Mouse (Mus musculus): ENCODE results near the gene Pde11a. TPM values are rescaled to one million over a fixed set of nuclear protein-coding genes. Genes with fewer than 3 reads are reported as not detected.

Gene Pde11a
- total RNA-seq, 2 experiments from 2014 or later = not detected

DNA sequence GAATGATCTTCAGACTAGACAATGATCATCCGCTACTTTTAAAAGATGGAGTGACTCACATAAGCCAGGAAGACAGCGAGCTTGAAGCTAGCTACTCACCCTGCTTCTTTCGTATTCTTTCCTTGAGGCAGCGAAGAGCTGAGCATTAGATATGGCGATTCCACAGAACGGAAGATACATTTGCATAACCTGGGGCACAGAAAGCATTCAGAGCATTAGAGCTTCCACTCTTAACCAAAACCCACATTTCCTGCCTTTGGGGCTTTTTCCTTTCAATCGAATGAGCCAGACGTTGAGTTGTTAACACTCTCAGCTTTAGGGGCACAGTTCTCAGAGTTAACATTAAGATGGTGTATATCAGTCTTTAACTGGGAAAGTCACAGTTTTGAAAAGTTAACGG lies 123.4 kb downstream of the Pde11a start:
- ATAC-seq (replicated peaks; ENCODE audit: poor library complexity) = 0 out of 2 replicates have a peak, but pooled peaks have one; percentile 23

DNA sequence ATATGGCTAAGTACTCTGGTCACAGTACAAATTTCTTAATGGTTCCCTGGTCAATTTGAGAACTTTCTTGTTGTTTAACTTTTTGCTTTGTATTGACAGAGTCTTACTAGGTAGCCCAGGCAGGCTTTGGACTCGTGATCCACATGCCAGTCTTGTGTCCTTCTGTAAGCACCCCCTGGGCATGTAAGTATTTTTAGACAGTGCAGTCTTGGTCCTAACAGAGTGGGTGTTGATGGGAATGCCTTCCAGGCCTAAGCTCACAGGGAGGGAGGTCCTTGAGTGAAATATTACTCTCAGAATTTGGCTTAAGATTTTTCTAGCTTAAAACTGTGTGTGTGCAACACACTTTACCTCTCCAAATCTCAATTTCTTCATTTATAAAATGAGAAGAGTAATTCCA lies 153.4 kb downstream of the Pde11a start:
- no peak for ATAC-seq (replicated peaks; ENCODE audit: poor library complexity)

DNA sequence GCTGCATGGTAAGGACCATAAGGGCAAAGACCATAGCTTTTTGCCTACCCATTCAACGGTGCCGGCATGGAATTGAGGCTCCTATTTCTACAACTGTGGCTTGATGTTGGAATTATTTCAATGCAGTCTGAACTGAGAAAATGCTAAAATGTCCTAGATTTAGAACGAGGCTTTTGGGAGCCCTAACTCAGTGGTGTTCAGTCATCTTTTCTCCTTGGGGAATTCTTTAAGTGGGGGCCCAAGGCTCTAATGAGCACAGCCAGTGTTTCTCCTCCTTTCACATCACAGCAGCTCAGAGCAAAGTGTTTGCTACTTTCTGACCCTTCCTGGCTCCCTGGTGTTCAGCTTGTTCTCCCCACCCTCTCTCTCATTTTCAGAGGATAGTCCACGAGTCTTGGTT lies 175.8 kb downstream of the Pde11a start:
- ATAC-seq (replicated peaks; ENCODE audit: poor library complexity) = no peak

DNA sequence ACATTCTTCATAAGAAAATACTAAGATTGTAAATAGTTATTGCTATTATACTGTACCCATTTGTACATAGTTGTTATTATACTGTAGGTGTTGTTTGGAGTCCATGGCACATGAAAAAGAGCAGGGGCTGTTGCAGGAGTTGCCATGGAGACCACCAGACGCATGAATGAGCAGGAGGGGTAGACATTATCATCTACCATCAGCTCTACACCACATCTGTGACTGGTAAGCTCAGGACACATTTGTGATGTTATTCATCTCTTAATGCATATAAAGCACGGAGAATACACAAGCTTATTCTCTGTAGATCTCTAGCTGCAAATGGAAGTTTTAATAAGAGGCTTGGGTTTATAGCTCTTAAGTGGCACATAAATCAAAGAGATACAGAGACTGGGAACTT lies 179.6 kb downstream of the Pde11a start:
- ATAC-seq (replicated peaks; ENCODE audit: poor library complexity) = no peak

DNA sequence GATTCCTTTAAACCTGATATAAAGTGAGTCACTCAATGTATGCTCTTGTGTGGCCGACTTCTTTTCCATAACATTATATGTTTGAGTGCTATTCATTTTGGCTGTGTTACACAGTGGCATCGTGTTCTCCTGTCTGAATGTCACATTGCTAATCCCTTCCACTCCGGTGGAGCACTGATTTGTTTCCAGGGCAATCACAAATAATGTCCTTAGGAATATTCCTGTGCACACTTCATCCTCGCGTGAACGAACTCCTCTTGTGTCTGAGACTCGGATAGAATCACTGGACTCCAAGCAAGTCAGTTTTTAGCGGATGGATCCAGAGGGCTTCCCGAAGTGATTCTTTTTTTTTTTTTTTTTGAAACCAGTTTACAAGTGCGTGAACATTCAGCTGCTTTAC lies 197.4 kb downstream of the Pde11a start:
- no peak for ATAC-seq (replicated peaks; ENCODE audit: poor library complexity)

DNA sequence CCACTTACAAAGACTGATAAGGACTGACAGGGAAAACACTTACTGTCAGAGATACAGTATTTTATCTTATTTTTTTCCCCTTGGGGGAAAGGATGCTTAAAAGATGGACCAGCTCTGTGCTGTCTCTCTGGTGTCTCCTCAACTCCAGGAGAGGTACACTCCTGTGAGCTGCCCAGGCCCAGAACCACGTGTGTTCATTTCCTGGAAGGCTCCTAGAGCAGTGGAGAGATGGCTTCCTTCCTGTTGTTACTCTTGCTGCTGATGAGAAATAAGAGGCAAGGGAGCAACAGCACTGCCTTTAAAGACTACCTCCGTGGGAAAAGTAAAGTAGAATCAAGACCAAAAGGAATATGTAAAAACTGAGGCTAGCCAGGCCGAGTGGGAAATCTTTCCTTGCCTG lies 205.6 kb downstream of the Pde11a start:
- no peak for ATAC-seq (replicated peaks; ENCODE audit: poor library complexity)

DNA sequence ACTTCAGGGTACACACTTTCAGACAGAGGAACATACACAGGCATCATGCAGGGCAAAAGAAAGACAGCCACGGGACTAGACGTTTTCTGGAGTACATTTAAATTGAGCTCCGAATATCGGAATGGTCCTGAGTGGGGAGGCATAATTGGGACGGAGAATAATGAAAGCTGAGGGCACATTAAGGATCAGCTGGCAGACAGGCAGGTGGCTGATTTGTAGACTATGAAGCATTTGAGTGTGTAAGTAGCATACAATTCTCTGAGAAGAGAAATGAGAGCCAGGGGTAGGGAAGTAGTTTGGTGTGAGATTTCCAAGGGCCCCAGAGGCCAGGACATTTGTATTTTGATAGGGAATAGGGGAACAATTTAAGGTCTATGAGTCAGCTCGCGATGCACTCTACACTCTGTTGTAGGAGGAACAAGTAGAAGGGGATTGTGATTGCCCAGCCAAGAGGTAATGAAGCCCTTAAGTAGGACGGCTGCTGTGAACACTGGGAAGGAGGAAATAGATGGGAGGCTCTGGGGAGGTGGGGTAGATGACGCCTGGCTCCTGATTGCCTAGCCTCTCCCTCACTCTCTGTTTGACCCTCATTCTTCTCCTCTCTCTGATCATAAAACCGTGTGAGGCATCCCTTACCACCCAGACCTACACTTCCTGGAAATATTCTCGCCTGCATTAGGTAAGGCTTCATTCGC lies 208.5 kb downstream of the Pde11a start:
- no peak for ATAC-seq (replicated peaks; ENCODE audit: poor library complexity)

DNA sequence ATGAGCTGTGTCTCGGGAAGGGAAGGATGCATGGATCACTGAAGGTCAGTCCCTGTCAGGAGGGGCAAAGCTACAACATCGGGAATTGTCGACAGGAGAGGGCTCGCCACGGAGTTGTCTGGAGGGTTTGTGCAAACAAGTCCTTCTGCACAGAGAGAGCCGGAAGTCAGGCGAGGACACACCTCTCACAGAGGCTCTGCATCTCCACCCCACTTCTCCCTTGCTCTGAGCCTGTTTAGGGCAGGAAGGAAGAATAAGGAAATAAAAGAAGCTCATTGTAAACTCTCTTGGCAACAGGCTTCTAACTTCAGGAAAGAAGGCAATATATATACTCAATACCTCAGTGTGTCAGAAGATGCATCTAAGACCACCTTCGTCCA lies 209.5 kb downstream of the Pde11a start:
- no peak; the same call in 1 of the 2 replicates for ATAC-seq (replicated peaks; ENCODE audit: poor library complexity)

DNA sequence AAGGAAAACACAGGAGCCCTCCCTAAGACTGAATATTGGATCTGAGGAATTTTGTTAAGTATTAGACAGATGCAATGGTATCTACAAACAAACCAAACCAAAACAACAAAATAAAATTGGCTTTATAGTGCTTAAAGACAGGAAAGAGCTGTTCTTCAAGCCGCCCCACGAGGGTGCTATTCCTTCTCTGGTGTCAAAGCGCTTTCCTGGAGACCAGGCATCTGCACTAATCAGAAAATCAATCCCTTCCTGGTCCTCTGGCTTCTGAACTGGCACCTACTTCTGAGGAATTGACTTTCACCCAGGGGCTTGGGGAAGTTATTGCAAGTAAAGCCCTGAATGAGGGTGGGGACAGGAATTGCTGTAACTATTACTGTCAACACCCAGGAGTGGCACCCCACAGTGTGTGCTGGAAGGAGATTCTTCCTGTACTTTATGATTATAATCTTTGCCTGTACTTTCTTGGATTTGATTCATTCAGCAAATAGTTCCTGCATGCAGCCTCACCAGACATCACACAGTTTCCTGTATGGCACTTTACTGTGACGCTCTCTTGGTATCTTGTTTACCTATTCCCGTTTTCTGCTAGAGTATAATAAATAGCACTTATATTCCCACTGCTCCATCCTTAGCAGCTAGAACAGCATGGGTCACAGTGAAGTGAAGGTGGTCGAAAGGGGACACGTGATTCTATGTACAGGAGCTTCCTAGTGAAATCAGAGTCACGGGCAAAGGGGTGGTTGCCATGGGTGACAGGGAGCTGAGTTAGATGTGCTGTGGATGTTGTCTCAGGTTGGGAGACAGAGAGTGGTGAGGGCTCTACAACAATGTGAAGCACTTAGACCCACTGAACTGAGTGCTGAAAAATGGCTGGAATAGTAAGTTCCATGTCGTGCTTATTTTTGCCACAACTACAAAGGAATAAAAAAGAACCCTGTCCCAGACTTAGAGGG lies 210.2 kb downstream of the Pde11a start:
- ATAC-seq (replicated peaks; ENCODE audit: poor library complexity) = 0 out of 2 replicates have a peak, but pooled peaks have one; percentile 37

DNA sequence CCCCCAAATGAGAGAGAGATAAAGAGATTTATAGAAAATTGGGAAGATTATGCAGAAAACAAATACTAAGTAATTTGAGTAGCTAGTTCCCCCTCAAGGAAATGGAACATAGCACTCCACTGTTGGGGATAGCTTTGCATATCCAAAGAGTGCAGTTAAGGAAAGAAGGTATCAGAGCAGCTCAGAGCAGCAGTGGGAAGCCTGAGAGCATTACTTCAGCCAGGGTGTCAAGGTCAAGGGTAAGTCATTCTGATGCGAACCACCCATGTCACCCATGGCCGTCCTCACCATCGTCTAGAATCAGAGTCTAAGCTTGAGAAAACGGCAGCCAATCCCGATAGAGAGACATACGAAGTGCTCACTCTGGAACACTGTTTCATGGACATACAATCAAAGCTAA lies 211.9 kb downstream of the Pde11a start:
- ATAC-seq (replicated peaks; ENCODE audit: poor library complexity) = no peak

DNA sequence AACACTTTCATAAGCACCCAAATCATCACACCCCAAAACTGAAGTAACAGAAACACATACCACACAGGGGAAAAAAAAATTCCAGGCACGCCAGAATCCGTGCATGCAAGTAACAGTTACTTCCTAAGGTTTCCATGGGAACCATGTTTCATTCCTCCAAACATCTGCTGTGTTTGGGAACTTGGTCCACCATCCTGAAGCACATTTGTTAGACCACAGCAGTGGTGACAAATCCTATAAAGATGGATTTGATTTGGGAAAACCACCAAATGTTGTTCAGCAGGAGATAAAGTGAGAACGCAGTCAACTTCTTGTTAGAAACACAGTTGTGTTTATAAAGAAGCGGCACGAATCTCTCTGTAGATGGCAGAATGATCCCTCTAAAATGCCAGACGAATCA lies 213.8 kb downstream of the Pde11a start:
- ATAC-seq (replicated peaks; ENCODE audit: poor library complexity) = no peak

DNA sequence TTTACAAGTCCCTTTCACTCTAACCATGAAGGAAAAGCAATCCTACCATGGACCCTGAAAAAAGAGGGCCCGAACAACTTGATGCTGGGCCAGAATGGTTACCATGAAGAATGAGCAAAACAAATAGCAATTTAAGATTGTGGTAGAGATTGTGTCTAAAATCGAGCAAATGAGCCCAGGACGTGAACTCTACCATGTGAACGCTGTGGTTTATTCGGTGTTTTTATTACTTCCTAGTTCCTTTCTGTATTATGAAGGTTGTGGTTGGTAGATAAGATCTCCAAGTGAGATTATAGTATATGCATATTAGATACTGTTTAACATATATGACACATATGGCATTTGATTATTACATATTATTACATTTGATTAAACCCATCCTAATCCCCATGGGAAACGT lies 216.4 kb downstream of the Pde11a start:
- no peak for ATAC-seq (replicated peaks; ENCODE audit: poor library complexity)

DNA sequence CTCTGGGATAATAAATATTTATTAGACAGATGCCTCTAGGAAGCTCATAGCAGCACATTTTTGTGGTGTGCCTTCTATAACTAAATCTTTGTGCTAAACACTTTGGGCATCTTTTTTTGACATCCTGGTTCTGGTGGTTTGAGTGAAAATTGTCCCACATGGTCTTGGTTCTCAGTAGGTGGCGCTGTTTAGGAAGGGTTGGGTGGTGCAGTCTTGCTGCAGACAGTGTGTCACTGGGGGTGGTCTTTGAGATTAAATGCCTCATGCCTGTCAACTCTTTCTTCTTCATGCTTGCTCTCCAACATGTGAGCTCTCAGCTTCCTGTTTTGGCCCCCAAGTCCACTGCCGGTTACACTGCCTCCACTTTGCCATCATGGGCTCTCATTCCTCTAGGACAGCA lies 218.7 kb downstream of the Pde11a start:
- ATAC-seq (replicated peaks; ENCODE audit: poor library complexity) = no peak

DNA sequence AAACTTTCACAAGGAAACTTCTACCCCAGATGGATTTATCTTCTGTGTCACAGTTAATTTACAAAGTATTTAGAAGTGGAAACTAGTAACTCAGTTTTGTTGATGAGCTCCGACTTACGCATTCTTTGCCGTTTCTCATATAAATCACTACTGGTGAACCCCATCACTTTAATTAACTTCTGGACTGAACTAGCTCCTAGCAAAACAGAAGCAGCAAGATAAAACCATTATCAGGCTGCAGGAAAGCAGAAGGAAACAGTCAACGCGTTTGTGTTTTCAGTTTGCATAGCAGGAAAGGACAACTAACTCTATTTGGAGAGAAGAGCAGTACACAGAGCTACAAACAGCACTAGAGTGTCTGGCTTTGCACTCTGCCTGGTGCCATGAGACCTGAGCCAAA lies 220.1 kb downstream of the Pde11a start:
- no peak for ATAC-seq (replicated peaks; ENCODE audit: poor library complexity)

DNA sequence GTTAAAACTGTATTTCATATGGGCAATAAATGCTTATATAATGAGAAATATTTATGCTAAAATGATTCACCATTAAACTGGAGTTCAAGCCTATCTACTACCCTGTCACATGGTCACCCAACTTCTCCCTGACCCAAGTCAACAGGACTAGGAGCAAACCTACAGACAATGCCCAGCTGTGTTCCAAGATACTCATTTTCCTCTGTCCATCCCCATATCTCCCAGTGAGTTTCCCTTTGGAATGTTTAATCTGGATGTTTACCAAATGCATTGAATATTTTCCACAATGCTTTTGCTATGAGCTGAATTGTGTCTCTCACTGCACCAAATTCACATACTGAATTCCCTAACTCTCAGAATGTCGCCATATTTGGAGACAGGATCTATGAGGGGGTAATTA lies 221.4 kb downstream of the Pde11a start:
- no peak for ATAC-seq (replicated peaks; ENCODE audit: poor library complexity)

DNA sequence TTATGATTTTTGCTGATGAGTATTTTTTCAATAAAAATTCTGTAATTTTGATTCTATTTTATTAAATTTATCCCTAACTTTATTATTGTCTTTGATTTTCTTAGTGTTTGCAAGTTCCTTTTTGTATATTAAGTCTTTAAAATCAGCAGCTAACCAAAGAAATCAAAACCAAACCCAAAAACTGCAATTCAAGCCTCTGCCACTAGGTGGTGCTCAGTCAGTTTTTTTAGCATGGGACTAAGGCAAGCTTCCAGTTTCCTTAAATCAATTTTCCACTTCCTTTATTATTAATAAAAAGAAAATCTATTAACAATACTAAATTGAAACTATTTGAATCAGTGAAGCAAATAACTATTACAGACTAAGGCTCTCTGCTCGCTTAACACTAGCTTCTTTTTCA lies 222.9 kb downstream of the Pde11a start:
- 0 out of 2 replicates have a peak, but pooled peaks have one; percentile 46 for ATAC-seq (replicated peaks; ENCODE audit: poor library complexity)

DNA sequence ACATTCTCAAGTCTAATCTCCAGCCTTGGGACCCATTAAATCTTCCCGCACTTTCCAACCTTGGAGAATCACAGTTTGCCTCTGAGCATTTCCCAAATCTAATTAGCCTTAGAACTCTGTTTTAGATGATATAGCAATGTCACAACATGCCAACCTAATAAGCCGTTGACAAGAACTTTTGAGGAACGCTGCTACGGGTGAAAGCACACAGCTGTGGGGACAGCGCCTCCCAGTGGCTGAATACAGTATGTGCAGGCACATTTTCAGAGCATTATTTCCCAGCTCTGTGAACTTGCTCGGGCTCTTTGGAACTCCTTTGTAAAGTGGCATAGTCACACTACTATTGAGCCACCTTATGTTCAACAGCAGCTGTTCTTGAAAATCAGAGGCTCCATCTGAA lies 223.8 kb downstream of the Pde11a start:
- peak; percentile 97 for ATAC-seq (replicated peaks; ENCODE audit: poor library complexity)

DNA sequence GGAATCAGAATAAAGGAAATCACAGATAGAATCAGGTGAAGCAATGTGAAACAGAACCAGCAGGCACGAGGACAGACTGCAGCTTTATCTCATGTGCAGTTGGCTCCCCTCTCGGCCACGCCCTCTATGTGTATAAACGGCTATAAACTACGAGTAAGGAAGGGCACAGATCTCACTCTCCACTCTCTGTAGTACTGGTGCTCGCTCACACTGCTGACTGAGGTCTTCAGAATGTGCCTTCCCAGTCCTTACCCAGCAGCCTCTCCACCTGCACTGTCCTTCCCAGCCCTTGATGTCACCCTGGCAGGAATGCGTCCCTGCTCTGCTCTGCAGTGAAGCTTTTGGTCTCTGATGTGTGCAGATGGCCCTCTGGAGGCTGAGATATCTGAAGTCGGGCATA lies 228.9 kb downstream of the Pde11a start:
- peak; percentile 75 for ATAC-seq (replicated peaks; ENCODE audit: poor library complexity)

DNA sequence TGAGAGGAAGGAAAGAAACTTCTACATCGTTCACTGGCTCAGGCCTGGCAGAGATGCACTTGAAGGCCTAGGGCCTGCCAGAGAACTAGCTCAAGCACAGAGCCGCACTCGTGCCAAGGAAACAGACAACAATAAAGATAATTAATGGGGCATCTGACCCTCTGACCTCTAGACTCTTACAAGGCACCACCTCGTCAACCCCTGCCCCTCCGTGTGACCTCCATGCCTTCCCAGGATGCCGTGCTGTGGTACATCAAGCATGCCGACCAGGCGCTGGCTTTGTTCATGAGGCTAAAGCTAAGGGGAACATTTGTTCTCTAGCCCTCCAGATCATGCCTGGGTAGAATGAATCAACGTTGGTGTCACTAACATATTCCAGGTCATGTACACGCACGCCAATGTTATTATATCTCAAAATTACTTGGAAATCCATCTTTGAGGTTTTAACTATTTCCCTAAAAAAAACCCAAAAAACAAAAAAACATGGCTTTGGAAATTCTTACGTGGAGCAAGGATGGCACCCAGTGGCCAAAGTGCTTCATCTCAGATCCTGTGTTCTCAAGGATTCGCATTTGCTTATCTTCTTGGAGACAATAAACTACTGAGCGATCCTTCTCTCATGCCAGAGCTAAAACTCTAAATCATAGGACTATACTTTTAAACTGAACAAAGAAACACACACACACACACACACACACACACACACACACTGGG lies 236.5 kb downstream of the Pde11a start:
- ATAC-seq (replicated peaks; ENCODE audit: poor library complexity) = no peak

DNA sequence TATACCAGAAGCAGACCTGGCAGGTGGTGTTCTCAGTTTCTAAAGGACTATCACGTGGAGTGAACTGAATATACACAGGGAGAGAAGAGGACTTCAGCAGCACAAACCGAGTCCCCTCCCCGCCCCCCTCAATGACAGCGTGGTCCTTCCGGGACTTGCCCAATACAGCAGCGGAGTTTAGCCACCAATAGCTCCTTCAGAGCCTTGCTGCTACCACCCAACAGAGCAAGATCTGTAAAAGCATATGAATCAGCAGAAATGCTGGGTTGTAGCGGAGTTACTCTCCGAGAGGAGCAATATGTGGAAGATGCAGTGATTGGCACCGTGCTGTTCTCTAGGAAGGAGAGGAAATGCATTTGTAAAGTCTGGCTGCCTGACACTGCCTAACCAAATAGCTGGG lies 238.0 kb downstream of the Pde11a start:
- ATAC-seq (replicated peaks; ENCODE audit: poor library complexity) = peak; percentile 65

DNA sequence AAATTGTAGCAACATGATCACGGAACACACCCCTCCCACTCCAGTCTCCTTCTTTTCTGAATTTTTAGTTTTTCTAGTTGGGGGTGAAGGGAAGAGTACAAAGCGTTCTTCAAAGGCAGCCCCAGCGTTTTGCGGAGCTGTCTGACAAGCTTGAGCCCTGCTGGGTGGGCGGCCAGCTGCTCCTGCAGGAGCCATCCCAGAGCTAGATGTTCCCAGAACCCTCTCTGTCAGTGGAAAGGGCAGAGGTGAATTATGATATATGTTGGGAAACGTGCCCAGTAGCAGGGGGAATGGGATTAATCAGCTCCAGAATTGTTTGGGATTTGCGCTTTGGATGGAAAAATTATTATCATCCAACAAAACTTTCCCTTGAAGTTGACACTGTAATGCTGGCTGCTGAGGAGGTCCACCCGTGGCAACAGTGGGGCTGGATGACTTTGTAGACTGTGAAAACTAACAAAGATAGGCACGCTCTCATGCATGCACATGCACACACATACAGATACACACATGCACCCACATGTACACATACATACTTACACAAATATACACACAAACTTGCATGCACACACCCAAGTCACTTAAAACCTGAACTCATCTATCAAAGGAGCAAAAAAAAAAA lies 238.7 kb downstream of the Pde11a start:
- no peak for ATAC-seq (replicated peaks; ENCODE audit: poor library complexity)

Data from megakaryocyte progenitor cell, adult 5-6 weeks (primary cell).